Mouse (Mus musculus) adrenal gland (tissue): ENCODE data around the gene Dppa5a.
"Not testable (repeated sequence)": the region's sequence is repeated elsewhere in the genome, so short reads cannot be mapped to it uniquely, and the experiment has no call there.

Experiments used
- intact Hi-C: fragments of 180-260 bp; cut with DNase I; formaldehyde crosslinking; loops from one replicate; pipeline ENCODE4 v1.15.1; 2025

Dppa5a gene

DNA sequence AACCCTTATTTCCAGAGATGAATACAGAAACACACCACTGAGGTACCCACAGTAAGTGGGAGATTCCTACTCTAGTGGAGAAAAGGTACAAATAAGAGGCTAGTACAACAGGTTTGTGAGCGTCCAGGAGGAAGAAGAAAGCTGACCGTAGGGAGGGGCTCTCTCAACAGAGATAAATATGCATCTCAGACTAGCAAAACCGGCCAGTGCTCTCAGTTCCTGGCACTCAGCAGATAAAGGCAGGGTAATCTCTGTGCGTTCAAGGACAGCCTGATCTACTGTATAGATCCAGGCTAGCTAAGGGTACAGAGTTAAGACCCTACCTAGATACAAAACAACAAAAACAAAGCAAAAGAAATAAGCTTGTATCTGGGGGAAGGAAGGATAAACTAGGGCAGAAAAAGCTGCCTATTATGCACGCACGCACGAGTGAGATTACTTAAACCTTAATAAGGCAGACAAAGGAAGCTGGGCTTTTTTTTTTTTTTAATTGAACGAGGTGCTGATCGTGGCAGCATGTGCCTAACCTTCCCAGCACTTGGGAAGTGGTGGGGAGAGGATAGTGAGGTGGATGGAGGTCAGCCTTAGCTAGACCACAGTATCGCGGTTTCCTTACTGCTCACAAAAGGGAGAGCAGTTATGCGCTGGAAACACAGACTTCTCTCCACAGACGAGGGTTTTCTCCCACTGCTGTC is 2.0 kb downstream of the Dppa5a start:
- intact Hi-C loops: no loop called here

DNA sequence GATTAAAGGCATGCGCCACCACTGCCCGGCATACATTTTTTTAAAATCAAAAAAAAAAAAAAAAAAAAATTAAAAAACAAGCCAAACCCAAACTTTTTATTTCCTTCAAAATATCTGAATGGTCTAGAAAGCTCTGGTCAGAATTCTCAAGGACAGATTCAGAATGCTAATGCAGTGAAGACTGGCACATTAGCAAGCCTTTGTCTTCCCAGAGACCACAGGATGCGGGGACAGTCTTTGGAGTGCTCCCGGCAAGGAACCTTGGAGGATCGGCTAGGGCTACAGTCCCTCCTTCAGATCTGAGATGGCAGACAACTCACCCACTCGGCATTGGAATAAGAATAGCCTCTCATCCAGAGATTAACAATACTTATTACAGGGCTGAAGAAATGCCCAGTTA is 3.3 kb downstream of the Dppa5a start:
- intact Hi-C loops: no loop called here

DNA sequence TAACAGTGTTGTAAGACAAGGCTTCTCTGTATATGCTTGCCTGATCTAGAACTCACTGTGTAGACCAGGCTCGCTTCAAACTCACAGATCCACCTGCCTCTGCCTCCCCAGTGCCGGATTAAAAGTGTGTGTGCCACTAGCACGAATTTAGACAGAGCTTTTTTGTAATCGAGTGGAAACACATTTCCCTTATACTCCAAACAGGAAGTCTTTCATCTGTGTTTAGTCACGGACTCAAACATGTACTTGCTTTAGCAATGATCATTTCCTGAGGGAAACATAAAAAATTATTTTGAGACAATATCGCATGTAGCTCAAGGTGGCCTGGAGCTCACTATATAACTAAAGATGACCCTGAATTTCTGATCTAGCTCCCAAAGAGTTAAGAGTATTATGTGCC is 4.6 kb downstream of the Dppa5a start:
- intact Hi-C loops: no loop called here

DNA sequence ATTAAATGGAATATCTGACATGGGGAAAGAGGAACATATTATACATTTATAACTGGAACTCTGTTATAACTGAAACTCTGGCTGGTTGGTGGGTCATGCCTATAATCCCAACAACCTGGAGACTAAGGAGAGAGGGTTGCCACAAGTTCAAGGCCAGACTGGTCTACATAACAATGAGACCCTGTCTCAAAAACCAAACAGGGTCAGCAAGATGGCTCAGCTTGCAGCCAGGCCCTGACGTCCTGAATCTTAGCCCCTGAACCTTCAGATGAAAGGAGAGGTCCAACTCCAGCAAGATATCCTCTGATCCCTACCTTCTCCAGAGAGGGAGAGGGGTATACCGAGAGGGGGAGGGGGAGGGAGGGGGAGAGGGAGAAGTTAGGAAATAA is 7.5 kb downstream of the Dppa5a start:
- intact Hi-C loops: no loop called here

DNA sequence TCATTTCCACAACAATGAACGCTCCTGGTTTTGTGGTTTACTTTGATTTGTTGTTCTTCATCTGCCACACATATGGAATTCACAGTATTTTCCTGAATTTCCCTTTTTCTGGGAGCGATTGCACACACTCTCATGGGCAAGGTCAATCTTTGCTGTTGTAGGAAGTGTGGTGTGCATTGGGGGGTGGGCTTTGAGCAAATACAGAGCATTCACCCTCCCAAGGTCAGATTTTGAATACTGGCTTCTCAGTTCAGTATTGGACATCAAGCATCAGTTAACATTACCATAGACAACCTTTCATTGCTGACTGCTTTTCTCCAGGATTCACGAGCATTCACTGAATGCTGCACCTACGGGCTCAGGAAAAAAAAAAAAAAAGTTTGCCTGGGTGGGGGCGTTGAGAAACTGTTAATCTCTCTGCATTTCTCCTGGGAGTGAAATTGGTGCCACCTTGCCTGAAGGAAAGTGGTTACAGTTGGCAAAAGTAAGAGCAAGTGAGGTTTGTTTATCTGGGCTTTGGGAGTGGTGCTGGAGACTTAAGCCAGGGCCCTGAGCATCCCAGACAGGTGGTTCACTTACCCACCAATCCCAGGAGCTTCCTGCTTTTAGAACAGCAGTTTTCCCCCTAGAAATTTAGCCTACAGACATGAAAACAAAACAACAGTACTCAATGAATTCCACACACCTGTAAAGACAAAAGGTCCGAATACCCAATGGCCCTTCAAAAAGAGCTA is 8.1 kb downstream of the Dppa5a start:
- intact Hi-C loops: loop anchor here (10.0 kb wide), 1 partner anchor 195 kb away; no protein-coding TSS in a partner anchor

DNA sequence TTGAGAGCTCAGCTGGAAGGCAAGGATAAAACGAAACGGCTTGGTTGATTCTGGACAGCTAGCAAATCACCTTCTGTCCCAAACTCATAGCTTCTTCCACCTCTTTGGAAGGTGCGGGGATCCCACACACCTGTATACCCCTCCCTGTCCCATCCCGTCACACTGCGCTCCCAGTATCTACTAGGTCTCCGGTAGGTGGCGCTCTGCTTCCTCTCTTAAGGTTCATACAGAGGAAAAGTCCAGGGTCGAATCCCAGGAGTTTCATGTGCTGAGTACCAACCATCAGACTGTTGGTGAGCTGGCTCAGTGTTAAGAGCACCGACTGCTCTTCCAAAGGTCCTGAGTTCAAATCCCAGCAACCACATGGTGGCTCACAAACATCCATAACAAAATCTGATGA is 9.9 kb downstream of the Dppa5a start:
- intact Hi-C loops: loop anchor here (10.0 kb wide), 1 partner anchor 197 kb away; no protein-coding TSS in a partner anchor

DNA sequence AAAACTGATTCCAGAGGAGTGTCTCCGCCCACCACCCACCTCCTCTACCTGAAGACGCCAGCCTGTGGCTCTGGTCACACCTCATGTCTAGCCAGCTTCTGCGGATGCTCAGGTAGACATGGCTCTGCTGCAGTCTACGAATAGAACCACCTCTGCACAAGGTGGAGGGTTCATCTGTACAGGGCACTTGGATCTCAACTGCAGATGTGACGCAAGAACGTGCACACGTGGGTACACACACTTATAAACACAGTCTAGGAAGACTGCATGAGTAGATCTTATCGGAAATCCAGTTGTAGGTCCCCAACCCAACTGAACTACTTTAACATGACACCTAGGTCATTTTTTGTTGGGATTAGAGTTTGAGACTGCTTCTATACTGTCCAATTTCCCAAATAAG is 12.4 kb downstream of the Dppa5a start, which contains the start of gene Gsta2:
Gene Gsta2 (minus strand): TSS at position 178 of the 400 bp plus-strand sequence.
- intact Hi-C loops: loop anchor here (10.0 kb wide), 1 partner anchor 199 kb away; no protein-coding TSS in a partner anchor

DNA sequence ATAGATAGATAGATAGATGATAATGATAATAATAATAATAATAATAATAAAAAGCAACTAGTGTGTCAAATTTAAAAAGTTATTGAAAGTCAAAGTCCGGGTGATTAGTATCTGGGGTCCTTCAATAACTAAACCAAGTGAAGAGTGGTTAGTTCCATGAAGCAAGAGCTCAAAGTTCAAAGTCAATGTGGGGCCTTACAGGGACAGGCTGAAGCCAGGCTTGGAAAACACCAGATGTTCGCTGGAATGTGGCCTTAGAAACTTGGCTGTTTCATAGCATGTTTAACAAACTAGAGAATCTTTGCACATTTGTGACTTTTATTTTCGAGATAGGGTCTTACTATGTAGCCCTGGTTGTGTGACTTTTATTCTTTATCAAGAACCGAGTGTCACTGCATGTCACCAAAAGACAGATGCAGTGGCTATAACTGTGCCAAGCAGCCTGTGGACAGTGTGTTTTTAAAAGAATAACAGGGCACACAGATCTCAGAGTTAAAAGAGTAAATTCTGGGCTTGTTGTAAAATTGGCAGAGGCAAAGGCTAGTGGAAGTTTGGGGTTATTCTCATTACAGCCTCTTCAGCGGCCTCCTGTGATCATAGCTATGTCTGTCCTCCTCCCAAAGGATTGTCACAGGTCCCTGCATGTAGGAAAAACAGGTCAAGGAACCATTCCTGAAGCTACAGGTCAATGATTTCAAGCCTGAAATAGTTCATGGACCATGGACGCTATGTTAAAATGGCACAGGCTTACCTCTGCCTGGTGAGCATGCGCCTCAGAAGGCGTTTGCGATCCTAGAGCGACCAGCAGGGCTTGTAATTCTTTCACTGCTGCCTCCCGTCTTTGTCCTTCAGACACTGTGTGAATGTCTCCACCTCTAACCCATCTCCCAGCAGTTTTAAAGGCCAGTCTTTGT is 13.1 kb downstream of the Dppa5a start:
- intact Hi-C loops: loop anchor here (10.0 kb wide), 1 partner anchor 200 kb away; no protein-coding TSS in a partner anchor

DNA sequence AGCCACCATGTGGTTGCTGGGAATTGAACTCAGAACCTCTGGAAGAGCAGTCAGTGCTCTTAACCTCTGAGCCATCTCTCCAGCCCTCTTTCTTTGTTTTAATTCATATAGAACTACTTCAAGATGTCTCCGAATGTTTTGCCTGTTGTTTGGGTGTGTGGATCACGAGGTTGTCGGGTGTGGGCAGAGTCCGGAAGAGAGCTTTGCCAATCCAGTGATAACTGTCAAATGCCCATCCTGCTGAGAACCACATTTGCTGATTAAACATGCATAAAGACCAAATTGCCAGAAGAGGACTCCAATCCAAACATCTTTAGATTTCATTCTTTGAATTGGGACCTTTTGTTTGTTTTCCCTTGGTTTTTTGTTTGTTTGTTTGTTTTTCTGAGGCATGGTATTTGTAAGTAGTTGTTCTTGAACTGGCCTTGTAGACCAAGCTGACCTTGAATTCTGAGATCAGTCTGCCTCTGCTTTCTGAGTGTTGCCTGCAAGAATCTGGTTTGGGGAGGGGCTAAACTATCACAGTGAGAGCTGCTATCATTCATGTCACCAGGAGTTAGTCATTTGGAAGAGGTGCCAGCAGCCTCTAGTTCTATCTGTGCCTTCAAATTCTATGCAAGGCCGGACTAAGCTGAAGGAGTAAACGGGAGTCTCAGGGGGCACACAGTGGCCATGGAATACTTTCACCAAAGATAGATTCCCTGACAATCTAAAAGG is 16.3 kb downstream of the Dppa5a start:
- intact Hi-C loops: loop anchor here (10.0 kb wide), 1 partner anchor 203 kb away; no protein-coding TSS in a partner anchor

DNA sequence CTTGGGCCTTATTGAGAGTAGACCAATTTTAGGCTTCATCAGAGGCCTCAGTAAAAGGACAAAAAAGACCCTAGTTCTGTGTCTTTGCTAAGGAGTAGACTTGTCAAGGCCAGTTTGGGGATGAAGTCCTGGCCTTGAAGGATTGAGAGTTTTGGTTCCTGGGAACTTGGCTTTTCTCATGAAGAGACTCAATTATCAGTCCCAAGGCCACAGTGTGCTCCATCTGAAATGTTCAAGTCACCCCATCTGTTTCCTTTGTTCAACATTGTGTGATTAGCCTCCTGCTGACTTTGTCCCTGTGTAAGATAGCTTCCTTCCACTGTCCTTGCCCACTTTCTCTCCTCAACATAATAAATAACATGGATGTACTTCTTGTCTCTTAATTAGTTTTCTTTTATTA is 18.0 kb downstream of the Dppa5a start:
- intact Hi-C loops: loop anchor here (10.0 kb wide), 1 partner anchor 205 kb away; no protein-coding TSS in a partner anchor

DNA sequence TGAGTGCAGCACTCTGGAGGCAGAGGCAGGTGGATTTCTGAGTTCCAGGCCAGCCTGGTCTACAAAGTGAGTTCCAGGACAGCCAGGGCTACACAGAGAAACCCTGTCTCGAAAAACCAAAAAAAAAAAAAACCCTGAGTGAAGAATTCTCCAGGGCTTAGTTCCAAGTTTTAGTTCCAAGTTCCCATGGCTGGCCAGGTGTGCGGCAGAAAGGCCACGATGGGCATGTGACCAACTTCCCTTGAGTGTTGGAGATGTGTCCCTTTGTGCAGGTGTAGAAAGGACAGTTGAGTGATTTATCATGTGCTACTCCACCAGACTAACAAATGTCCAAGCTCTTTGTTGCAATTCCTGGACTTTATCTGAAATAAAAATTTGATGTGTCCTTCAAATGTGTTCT is 18.8 kb downstream of the Dppa5a start:
- intact Hi-C loops: not testable (repeated sequence)

DNA sequence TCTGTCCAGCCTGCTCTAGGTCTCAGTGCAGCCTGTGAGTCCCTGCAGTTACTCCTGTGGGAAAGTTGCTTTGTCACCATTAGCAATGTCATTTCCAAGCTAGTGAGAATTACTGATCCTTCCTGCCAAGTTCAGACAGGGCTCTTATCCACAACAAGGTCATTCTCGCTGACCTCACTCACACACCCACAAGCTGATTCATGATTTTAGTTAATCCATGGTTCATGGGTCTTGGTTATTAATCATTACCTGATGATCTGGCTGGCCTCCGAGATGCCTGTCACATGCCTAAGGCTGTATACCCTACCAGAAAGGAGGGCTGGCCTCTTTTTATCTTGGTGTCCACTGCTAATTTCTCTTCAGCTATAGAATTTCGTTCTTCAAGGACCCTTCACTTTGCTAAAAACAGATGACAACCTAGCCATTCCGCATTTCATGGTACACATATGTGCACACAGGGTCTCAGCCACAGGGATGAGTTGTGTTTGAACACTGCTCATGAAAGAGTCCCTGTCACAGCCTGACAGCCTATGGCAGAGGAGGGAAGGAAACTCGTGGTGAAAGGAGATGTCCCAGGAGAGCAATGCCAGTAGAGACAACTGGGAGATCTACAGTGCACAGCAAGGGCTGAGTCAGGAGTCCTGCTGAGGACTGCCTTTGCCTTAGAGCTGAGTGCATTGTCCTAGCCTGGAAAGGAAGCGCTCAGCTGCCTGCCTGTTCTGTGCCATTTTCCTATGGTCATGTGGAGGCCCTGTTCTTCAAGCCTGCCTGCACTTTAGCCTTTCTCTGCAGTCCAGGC is 19.6 kb downstream of the Dppa5a start:
- intact Hi-C loops: not testable (repeated sequence)

DNA sequence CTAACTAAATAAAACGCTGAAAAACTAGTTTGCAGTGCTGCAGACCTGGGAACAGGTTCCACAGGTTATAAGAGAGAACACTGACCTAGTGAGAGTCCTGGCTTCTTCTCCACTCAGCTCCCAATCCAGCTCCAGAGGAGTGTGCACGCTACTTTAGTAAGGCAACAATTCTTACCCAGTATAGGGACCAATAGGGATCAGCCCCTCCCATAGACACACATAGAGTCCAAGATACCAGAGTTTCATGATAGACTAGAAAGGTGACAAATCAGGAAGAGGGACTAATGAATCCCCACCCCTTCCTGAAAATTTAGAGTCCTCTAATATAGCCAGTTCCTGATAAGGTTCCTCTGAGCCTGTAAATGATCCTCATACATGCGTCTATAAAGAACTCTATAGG is 21.0 kb downstream of the Dppa5a start:
- intact Hi-C loops: no loop called here

DNA sequence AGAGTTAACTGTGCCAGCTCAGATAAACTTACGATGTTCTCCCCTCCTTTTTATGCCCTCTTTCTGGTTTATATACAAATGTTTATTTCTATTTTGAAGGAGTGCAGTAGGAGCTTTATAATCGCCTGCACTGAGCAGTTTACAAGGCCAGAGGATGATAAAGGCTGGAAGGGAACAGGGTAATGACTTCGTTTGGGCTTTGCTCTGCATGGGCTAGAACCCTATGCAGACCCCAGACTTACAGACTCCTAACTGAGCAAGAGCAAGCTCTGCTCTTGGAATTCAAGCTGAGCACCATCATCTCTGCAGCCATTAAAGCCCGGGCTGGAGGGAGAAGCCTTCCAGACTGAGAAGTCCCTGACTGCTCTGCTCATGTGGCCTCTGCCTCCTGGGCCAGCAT is 22.7 kb downstream of the Dppa5a start:
- intact Hi-C loops: not testable (repeated sequence)

DNA sequence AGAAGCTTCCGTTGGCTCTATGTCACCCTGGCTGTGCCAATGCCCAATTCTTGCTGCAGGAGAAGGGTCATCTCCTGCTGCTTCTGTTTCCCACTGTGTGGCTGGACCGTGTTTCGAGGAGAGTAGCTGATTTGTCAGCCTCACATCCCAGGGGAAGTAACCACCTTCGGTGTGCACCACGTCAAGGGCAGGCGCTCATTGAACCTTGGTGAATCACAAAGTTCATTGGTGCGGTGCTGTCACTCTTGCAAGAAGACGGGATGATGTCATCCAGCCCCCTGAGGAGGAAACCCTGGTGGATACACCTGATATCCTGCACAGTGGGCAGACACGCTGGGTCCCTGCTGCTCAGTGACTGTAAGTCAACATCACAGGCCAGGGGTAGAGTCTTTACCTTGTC is 24.9 kb downstream of the Dppa5a start:
- intact Hi-C loops: not testable (repeated sequence)

DNA sequence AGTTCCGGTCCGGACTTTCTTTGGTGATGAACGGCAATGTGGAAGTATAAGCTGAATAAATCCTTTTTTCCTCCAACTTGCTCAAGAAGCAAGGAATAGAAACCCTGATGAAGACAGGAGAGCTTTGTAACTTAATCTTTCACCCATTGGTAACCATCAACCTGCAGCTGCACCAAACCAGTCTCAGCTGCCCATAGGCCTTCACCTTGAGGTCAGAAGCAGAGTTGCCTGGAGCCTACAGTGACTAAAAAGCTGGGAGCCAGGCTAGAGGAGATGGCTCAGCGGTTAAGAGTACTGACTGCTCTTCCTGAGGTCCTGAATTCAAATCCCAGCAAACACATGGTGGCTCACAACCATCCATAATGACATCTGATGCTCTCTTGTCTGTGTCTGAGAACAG is 25.5 kb downstream of the Dppa5a start:
- intact Hi-C loops: not testable (repeated sequence)

DNA sequence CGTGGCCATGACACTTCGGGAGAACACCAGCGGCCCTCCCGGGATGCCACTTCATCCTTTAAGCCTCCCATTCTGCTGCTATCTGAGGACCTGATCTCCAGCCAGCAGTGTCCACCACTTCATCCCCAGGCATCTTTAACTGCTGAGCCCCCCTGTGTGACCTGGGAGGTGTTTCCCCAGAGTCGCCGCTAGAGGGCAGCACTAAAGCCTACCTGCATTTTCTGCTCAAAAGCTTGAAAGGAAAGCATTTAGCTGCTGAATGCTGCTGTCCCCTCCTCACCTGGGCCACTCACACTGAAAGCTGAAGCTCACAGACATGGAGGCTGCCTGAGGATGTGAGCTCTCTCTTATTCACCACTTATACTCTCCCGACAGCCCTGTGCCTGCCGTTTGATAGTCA is 27.7 kb downstream of the Dppa5a start:
- intact Hi-C loops: not testable (repeated sequence)

DNA sequence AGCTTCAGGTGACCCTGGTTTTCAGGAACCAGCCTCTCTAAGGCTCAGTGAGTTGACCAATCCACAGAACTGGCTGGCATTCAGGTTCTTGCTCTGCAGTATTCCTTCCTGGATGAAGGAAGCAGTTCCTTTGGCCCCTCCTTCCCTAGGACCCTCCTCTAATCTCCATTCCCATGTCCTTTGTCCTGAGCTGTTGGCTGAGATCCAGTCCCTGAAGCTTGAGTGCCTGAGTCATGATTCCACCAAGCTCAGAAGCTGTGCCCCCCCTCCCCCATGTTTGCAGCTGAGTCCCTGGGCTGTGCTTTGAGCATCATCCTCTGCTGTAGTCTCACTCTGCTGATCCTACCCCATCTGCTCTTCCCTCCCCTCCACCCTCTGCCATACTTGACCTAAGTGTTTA is 30.9 kb downstream of the Dppa5a start:
- intact Hi-C loops: not testable (repeated sequence)

DNA sequence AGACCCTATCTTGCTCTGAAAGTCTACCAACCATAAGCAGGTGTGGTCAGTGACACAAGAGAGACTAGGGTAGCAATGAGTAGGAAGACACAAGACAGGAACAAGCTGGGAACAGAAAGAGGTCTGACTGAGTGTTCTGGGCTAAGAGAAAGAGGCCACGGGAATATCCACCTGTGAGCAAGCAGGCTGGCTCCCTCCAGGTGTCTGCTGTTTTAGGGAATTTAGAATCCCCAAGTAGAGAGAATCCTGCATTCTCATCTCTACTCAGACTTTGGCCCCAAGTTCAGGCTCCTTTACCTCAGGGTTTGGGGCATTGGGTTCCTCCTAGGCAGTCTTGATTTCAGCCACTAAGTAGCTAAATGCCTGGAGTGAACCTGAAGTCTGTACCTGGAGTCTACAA is 40.7 kb downstream of the Dppa5a start, which contains the start of gene Omt2b:
Gene Omt2b (plus strand): TSS at position 301 of the 400 bp plus-strand sequence.
- intact Hi-C loops: not testable (repeated sequence)

DNA sequence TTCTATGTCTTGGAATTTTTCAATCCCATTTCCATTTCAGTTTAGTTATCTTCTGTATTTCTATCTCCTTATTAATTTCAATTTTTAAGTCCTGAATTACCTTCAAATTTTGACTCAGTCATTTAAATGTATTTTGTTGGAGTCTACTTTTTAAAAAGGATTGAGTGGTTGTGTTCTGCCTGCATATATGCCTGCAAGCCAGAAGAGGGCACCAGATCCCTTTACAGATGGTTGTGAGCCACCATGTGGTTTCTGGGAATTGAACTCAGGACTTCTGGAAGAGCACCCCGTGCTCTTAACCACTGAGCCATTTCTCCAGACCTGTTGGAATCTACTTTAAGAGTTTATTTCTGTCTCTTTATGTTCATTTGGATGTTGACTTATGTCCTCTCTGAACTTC is 48.5 kb downstream of the Dppa5a start:
- intact Hi-C loops: loop anchor here (5.0 kb wide), 1 partner anchor 68 kb away; no protein-coding TSS in a partner anchor
